Mouse (Mus musculus) liver, embryonic 14.5 days (tissue): ENCODE results near the gene 0610030E20Rik.

Experiments
- CTCF ChIP-seq: IDR thresholded peaks from 2 replicates; pipeline ENCODE4 v1.5.1; 2016; ENCODE audit warnings: antibody characterized with exemption, low read depth, control low read depth
- EP300 ChIP-seq: IDR thresholded peaks from 2 replicates; pipeline ENCODE4 v1.6.1; 2016; ENCODE audit warnings: antibody characterized with exemption, low read depth

- no peak for TF ChIP-seq EP300
- peak; percentile 66 for TF ChIP-seq CTCF
Observed at GRCm38 (mm10) chr6:72389941-72390771, 43.0 kb downstream of the 0610030E20Rik start, which contains the start of gene Vamp8.
